Mouse (Mus musculus) forebrain, embryonic 10.5 days (tissue): ENCODE results near the gene Dvl1. TPM values are rescaled to one million over a fixed set of nuclear protein-coding genes. Genes with fewer than 3 reads are reported as not detected.

Source experiments
- DNase-seq: peaks from one replicate; pipeline ENCODE4 v3.0.0-alpha.2; 2017; ENCODE audit warnings: low spot score; ENCODE audit errors: extremely low spot score
- H3K27ac ChIP-seq: fragments of 300-500 bp; sonication (generic); 2 replicates; pipeline ENCODE4 v1.5.1; 2016; ENCODE audit warnings: mild to moderate bottlenecking
- H3K27me3 ChIP-seq: fragments of 300-500 bp; sonication (generic); 2 replicates; pipeline ENCODE4 v1.6.1; 2016; ENCODE audit warnings: mild to moderate bottlenecking; ENCODE audit not compliant: poor library complexity, severe bottlenecking
- H3K36me3 ChIP-seq: fragments of 300-500 bp; sonication (generic); replicated peaks from 2 replicates; pipeline ENCODE4 v1.6.1; 2016; ENCODE audit warnings: mild to moderate bottlenecking, moderate library complexity
- H3K4me1 ChIP-seq: fragments of 300-500 bp; sonication (generic); 2 replicates; pipeline ENCODE4 v1.6.1; 2016
- H3K4me3 ChIP-seq: fragments of 300-500 bp; sonication (generic); 2 replicates; pipeline ENCODE4 v1.5.1; 2016; ENCODE audit warnings: mild to moderate bottlenecking, moderate library complexity
- H3K9me3 ChIP-seq: fragments of 300-500 bp; sonication (generic); 2 replicates; pipeline ENCODE4 v1.6.1; 2016; ENCODE audit warnings: mild to moderate bottlenecking, moderate library complexity
- WGBS: fragments of 180-500 bp; shearing (Covaris S2); methylation state at CpG from one replicate; pipeline ENCODE4 v1.1.7; 2016; 5-methylcytosine and 5-hydroxymethylcytosine counted together
- polyA plus RNA-seq: library from polyadenylated mRNA; unstranded; fragments of >200 nt; fragmentation: Nextera tagmentation; extraction: Ambion mirVana; gene quantifications from 2 replicates; pipeline ENCODE4 v1.2.1, GENCODE M21; 2016

Gene Dvl1
- 4.6 and 5.3 TPM in 2 replicates for polyA plus RNA-seq

- H3K27me3 ChIP-seq, result peaks cover 9% of the 10 kb centered on the region
- no peaks in the 10 kb centered on the region for H3K9me3 ChIP-seq
- peaks cover 33% of the 10 kb centered on the region for H3K36me3 ChIP-seq
- WGBS, result 2% methylated on average over 65 of the region's 65 CpGs
- H3K4me1 ChIP-seq, result peaks cover 40% of the 10 kb centered on the region
- DNase-seq, result peak; percentile 90
- peak within 1 kb of the TSS; percentile 90 for H3K27ac ChIP-seq
- peak within 1 kb of the TSS; percentile 88 for H3K4me3 ChIP-seq
Observed at GRCm38 (mm10) chr4:155846871-155847578, at the start of gene Dvl1. Dvl1 (plus strand) TSS chr4:155847402.

- H3K27ac ChIP-seq, result no peak overlapping the region
- peak overlapping the region; percentile 75; the same call in 1 of the 2 replicates for H3K4me3 ChIP-seq
- WGBS, result 100% methylated on average over 1 of the region's 1 CpGs
- no peaks in the 10 kb centered on the region for H3K27me3 ChIP-seq
- H3K9me3 ChIP-seq, result no peaks in the 10 kb centered on the region
- H3K4me1 ChIP-seq, result peaks cover 23% of the 10 kb centered on the region
- H3K36me3 ChIP-seq, result peaks cover 23% of the 10 kb centered on the region
- DNase-seq, result no peak
Observed at GRCm38 (mm10) chr4:155802075-155802474, 45.1 kb upstream of the Dvl1 start.

- 9% methylated on average over 12 of the region's 12 CpGs for WGBS
- H3K27ac ChIP-seq, result peak within 1 kb of the TSS; percentile 85
- DNase-seq, result no peak
- H3K4me3 ChIP-seq, result peak within 1 kb of the TSS; percentile 75
- H3K4me1 ChIP-seq, result peaks cover 23% of the 10 kb centered on the region
- no peaks in the 10 kb centered on the region for H3K27me3 ChIP-seq
- no peaks in the 10 kb centered on the region for H3K9me3 ChIP-seq
- H3K36me3 ChIP-seq, result peaks cover 31% of the 10 kb centered on the region
Observed at GRCm38 (mm10) chr4:155802741-155803339, 44.4 kb upstream of the Dvl1 start, which contains the start of gene Mrpl20. Mrpl20 (plus strand) TSS chr4:155802878.

- H3K27me3 ChIP-seq, result no peaks in the 10 kb centered on the region
- WGBS, result 0% methylated on average over 58 of the region's 58 CpGs
- H3K9me3 ChIP-seq, result no peaks in the 10 kb centered on the region
- peak overlapping the region; percentile 85 for H3K27ac ChIP-seq
- H3K4me3 ChIP-seq, result peak overlapping the region; percentile 75
- H3K4me1 ChIP-seq, result peaks cover 23% of the 10 kb centered on the region
- peak; percentile 97 for DNase-seq
- H3K36me3 ChIP-seq, result peaks cover 37% of the 10 kb centered on the region
Observed at GRCm38 (mm10) chr4:155803340-155804041, 43.7 kb upstream of the Dvl1 start.

- Histone ChIP-seq H3K4me3 (no peak overlapping the region), H3K27ac (no peak overlapping the region), H3K4me1 (peaks cover 29% of the 10 kb centered on the region), H3K36me3 (peaks cover 65% of the 10 kb centered on the region), H3K9me3 (no peaks in the 10 kb centered on the region), H3K27me3 (no peaks in the 10 kb centered on the region)
- WGBS, result 95% methylated on average over 3 of the region's 3 CpGs
- DNase-seq, result no peak
Observed at GRCm38 (mm10) chr4:155807841-155808240, 39.4 kb upstream of the Dvl1 start.

- Histone ChIP-seq H3K4me3 (peak within 1 kb of the TSS; percentile 100), H3K9me3 (no peaks in the 10 kb centered on the region), H3K27me3 (no peaks in the 10 kb centered on the region), H3K4me1 (peaks cover 28% of the 10 kb centered on the region), H3K36me3 (peaks cover 80% of the 10 kb centered on the region), H3K27ac (peak within 1 kb of the TSS; percentile 98)
- WGBS, result under 1% methylated on average over 60 of the region's 60 CpGs
- peak; percentile 95 for DNase-seq
Observed at GRCm38 (mm10) chr4:155811929-155812664, 35.1 kb upstream of the Dvl1 start, which contains the start of gene Ccnl2. Ccnl2 (plus strand) TSS chr4:155812489.

- DNase-seq, result peak; percentile 34
- Histone ChIP-seq H3K4me3 (peak overlapping the region; percentile 100), H3K27me3 (no peaks in the 10 kb centered on the region), H3K27ac (peak overlapping the region; percentile 98), H3K36me3 (peaks cover 80% of the 10 kb centered on the region), H3K9me3 (no peaks in the 10 kb centered on the region), H3K4me1 (peaks cover 28% of the 10 kb centered on the region)
- under 1% methylated on average over 49 of the region's 49 CpGs for WGBS
Observed at GRCm38 (mm10) chr4:155812665-155813181, 34.5 kb upstream of the Dvl1 start.

- Histone ChIP-seq H3K9me3 (no peaks in the 10 kb centered on the region), H3K4me3 (no peak overlapping the region), H3K27me3 (no peaks in the 10 kb centered on the region), H3K4me1 (peaks cover 17% of the 10 kb centered on the region), H3K27ac (no peak overlapping the region), H3K36me3 (peaks cover 93% of the 10 kb centered on the region)
- no peak for DNase-seq
- WGBS, result 89% methylated on average over 4 of the region's 4 CpGs
Observed at GRCm38 (mm10) chr4:155817533-155817932, 29.7 kb upstream of the Dvl1 start.

GRCm38 (mm10) chr4:155821025-155821424 is 26.2 kb upstream of the Dvl1 start:
- Histone ChIP-seq H3K27me3 (no peaks in the 10 kb centered on the region), H3K36me3 (peaks cover 100% of the 10 kb centered on the region)
- 83% methylated on average over 7 of the region's 7 CpGs for WGBS

GRCm38 (mm10) chr4:155823443-155823842 is 23.8 kb upstream of the Dvl1 start:
- no peak for DNase-seq
- 96% methylated on average over 16 of the region's 16 CpGs for WGBS
- H3K27me3 ChIP-seq, result no peaks in the 10 kb centered on the region
- no peaks in the 10 kb centered on the region for H3K4me1 ChIP-seq
- H3K9me3 ChIP-seq, result no peaks in the 10 kb centered on the region
- H3K36me3 ChIP-seq, result peaks cover 100% of the 10 kb centered on the region
- no peak overlapping the region for H3K4me3 ChIP-seq
- no peak overlapping the region for H3K27ac ChIP-seq

More at GRCm38 (mm10) chr4:155821025-155821424, 26.2 kb upstream of the Dvl1 start:
- DNase-seq, result no peak
- no peaks in the 10 kb centered on the region for H3K9me3 ChIP-seq
- no peak overlapping the region for H3K4me3 ChIP-seq
- no peak overlapping the region for H3K27ac ChIP-seq
- H3K4me1 ChIP-seq, result no peaks in the 10 kb centered on the region

GRCm38 (mm10) chr4:155829866-155830265 is 17.3 kb upstream of the Dvl1 start:
- Histone ChIP-seq H3K27me3 (no peaks in the 10 kb centered on the region), H3K9me3 (no peaks in the 10 kb centered on the region), H3K36me3 (peaks cover 67% of the 10 kb centered on the region), H3K27ac (no peak overlapping the region), H3K4me3 (no peak overlapping the region; the same call in 1 of the 2 replicates), H3K4me1 (peaks cover 29% of the 10 kb centered on the region)
- no peak for DNase-seq
- 94% methylated on average over 4 of the region's 4 CpGs for WGBS

GRCm38 (mm10) chr4:155830596-155830995 is 16.6 kb upstream of the Dvl1 start:
- Histone ChIP-seq H3K36me3 (peaks cover 59% of the 10 kb centered on the region), H3K27me3 (no peaks in the 10 kb centered on the region), H3K27ac (no peak overlapping the region), H3K4me1 (peaks cover 29% of the 10 kb centered on the region), H3K9me3 (no peaks in the 10 kb centered on the region), H3K4me3 (peak overlapping the region; percentile 81)
- no peak for DNase-seq
- 56% methylated on average over 8 of the region's 8 CpGs for whole genome bisulfite sequencing
